Mouse (Mus musculus) heart, embryonic 13.5 days (tissue): ENCODE measurements around the gene Sertad2. TPM values are rescaled to one million over a fixed set of nuclear protein-coding genes. Genes with fewer than 3 reads are reported as not detected.

Source experiments
- ATAC-seq: fragments of 200-750 bp; cut with Nextera tagmentation; 2 replicates; pipeline ENCODE4 v1.8.0; 2017; ENCODE audit warnings: moderate TSS enrichment; ENCODE audit not compliant: insufficient number of reproducible peaks, low FRiP score, low TSS enrichment; ENCODE audit errors: extremely low read depth
- H3K27ac ChIP-seq: fragments of 300-500 bp; sonication (generic); replicated peaks from 2 replicates; pipeline ENCODE4 v1.5.1; 2015; ENCODE audit warnings: moderate library complexity, mild to moderate bottlenecking, inconsistent platforms
- H3K27me3 ChIP-seq: fragments of 300-500 bp; sonication (generic); replicated peaks from 2 replicates; pipeline ENCODE4 v1.6.1; 2015; ENCODE audit warnings: mild to moderate bottlenecking, inconsistent platforms
- H3K36me3 ChIP-seq: fragments of 300-500 bp; sonication (generic); 2 replicates; pipeline ENCODE4 v1.6.1; 2015; ENCODE audit warnings: mild to moderate bottlenecking, inconsistent platforms
- H3K4me1 ChIP-seq: fragments of 300-500 bp; sonication (generic); 2 replicates; pipeline ENCODE4 v1.6.1; 2015; ENCODE audit warnings: inconsistent platforms
- H3K4me2 ChIP-seq: fragments of 300-500 bp; sonication (generic); 2 replicates; pipeline ENCODE4 v1.6.1; 2015; ENCODE audit warnings: inconsistent platforms, mild to moderate bottlenecking, moderate library complexity
- H3K4me3 ChIP-seq: fragments of 300-500 bp; sonication (generic); 2 replicates; pipeline ENCODE4 v1.5.1; 2015; ENCODE audit warnings: moderate library complexity, mild to moderate bottlenecking, inconsistent platforms
- H3K9ac ChIP-seq: fragments of 300-500 bp; sonication (generic); 2 replicates; pipeline ENCODE4 v1.6.1; 2015; ENCODE audit warnings: inconsistent platforms, mild to moderate bottlenecking, moderate library complexity
- H3K9me3 ChIP-seq: fragments of 300-500 bp; sonication (generic); 2 replicates; pipeline ENCODE4 v1.6.1; 2016; ENCODE audit warnings: inconsistent platforms
- WGBS: fragments of 180-500 bp; shearing (Covaris S2); methylation state at CpG from one replicate; pipeline ENCODE4 v1.1.7; 2015; ENCODE audit warnings: mixed read lengths; 5-methylcytosine and 5-hydroxymethylcytosine counted together
- polyA plus RNA-seq: library from polyadenylated mRNA; unstranded; fragments of >200 nt; fragmentation: Nextera tagmentation; extraction: Ambion mirVana; gene quantifications from 2 replicates; pipeline ENCODE4 v1.2.1, GENCODE M21; 2015

The Sertad2 gene
- polyA plus RNA-seq, 1 experiment from 2014 or later, result 30.5 TPM

- 70% methylated on average over 7 of the region's 7 CpGs for WGBS
- Histone ChIP-seq H3K4me1 (peaks cover 12% of the 10 kb centered on the region), H3K27me3 (no peaks in the 10 kb centered on the region), H3K9me3 (no peaks in the 10 kb centered on the region), H3K9ac (no peak overlapping the region), H3K4me2 (no peak overlapping the region), H3K27ac (no peak overlapping the region), H3K36me3 (no peaks in the 10 kb centered on the region), H3K4me3 (no peak overlapping the region)
- no peak for ATAC-seq
Observed at GRCm38 (mm10) chr11:20662811-20663210, 119.8 kb downstream of the Sertad2 start.

GRCm38 (mm10) chr11:20663580-20664198 lies 120.6 kb downstream of the Sertad2 start:
- Histone ChIP-seq H3K9ac (no peak overlapping the region), H3K4me2 (no peak overlapping the region), H3K4me3 (no peak overlapping the region), H3K9me3 (no peaks in the 10 kb centered on the region), H3K36me3 (no peaks in the 10 kb centered on the region), H3K27me3 (no peaks in the 10 kb centered on the region), H3K27ac (no peak overlapping the region), H3K4me1 (peaks cover 12% of the 10 kb centered on the region)
- ATAC-seq, result no peak; the same call in 1 of the 2 replicates
- 72% methylated on average over 5 of the region's 5 CpGs for WGBS

- Histone ChIP-seq H3K4me2 (no peak overlapping the region), H3K9ac (no peak overlapping the region), H3K36me3 (no peaks in the 10 kb centered on the region), H3K27me3 (no peaks in the 10 kb centered on the region), H3K27ac (no peak overlapping the region), H3K9me3 (no peaks in the 10 kb centered on the region), H3K4me3 (no peak overlapping the region), H3K4me1 (peaks cover 12% of the 10 kb centered on the region)
- 69% methylated on average over 9 of the region's 9 CpGs for WGBS
- ATAC-seq, result no peak
Observed at GRCm38 (mm10) chr11:20664878-20665277, 121.8 kb downstream of the Sertad2 start.

- Histone ChIP-seq H3K4me1 (no peaks in the 10 kb centered on the region), H3K27me3 (no peaks in the 10 kb centered on the region), H3K27ac (no peak overlapping the region), H3K36me3 (no peaks in the 10 kb centered on the region), H3K4me3 (no peak overlapping the region), H3K9me3 (no peaks in the 10 kb centered on the region), H3K4me2 (no peak overlapping the region), H3K9ac (no peak overlapping the region)
- 51% methylated on average over 6 of the region's 6 CpGs for WGBS
- ATAC-seq, result no peak
Observed at GRCm38 (mm10) chr11:20671789-20672392, 128.8 kb downstream of the Sertad2 start.

- 70% methylated on average over 6 of the region's 6 CpGs for WGBS
- no peaks in the 10 kb centered on the region for H3K36me3 ChIP-seq
- no peaks in the 10 kb centered on the region for H3K9me3 ChIP-seq
- H3K9ac ChIP-seq, result no peak overlapping the region
- no peak for ATAC-seq
- H3K27me3 ChIP-seq, result no peaks in the 10 kb centered on the region
- no peak overlapping the region for H3K4me2 ChIP-seq
- no peak overlapping the region for H3K27ac ChIP-seq
- no peak overlapping the region for H3K4me3 ChIP-seq
- no peaks in the 10 kb centered on the region for H3K4me1 ChIP-seq
Observed at GRCm38 (mm10) chr11:20672513-20672912, 129.5 kb downstream of the Sertad2 start.

- no peak for ATAC-seq
- Histone ChIP-seq H3K36me3 (peaks cover 3% of the 10 kb centered on the region; the same call in 1 of the 2 replicates), H3K9me3 (no peaks in the 10 kb centered on the region), H3K4me1 (no peaks in the 10 kb centered on the region), H3K27ac (no peak overlapping the region), H3K4me3 (no peak overlapping the region), H3K9ac (no peak overlapping the region), H3K4me2 (no peak overlapping the region), H3K27me3 (no peaks in the 10 kb centered on the region)
- WGBS, result 66% methylated on average over 2 of the region's 2 CpGs
Observed at GRCm38 (mm10) chr11:20679396-20679795, 136.3 kb downstream of the Sertad2 start.

- H3K4me2 ChIP-seq, result no peak overlapping the region
- no peak overlapping the region for H3K27ac ChIP-seq
- H3K27me3 ChIP-seq, result no peaks in the 10 kb centered on the region
- 78% methylated on average over 5 of the region's 5 CpGs for whole genome bisulfite sequencing
- H3K9me3 ChIP-seq, result no peaks in the 10 kb centered on the region
- no peak overlapping the region for H3K4me3 ChIP-seq
- no peak for ATAC-seq
- H3K36me3 ChIP-seq, result peaks cover 11% of the 10 kb centered on the region
- H3K9ac ChIP-seq, result no peak overlapping the region
- no peaks in the 10 kb centered on the region for H3K4me1 ChIP-seq
Observed at GRCm38 (mm10) chr11:20680781-20681180, 137.7 kb downstream of the Sertad2 start.

GRCm38 (mm10) chr11:20681679-20682078 lies 138.6 kb downstream of the Sertad2 start:
- ATAC-seq, result no peak

GRCm38 (mm10) chr11:20691000-20691399 lies 147.9 kb downstream of the Sertad2 start:
- WGBS, result 5% methylated on average over 4 of the region's 4 CpGs
- no peak for ATAC-seq
- H3K4me2 ChIP-seq, result no peak overlapping the region
- H3K27me3 ChIP-seq, result no peaks in the 10 kb centered on the region
- no peaks in the 10 kb centered on the region for H3K4me1 ChIP-seq
- no peaks in the 10 kb centered on the region for H3K9me3 ChIP-seq
- H3K9ac ChIP-seq, result no peak overlapping the region
- H3K4me3 ChIP-seq, result no peak overlapping the region
- H3K36me3 ChIP-seq, result peaks cover 27% of the 10 kb centered on the region
- H3K27ac ChIP-seq, result no peak overlapping the region

More at GRCm38 (mm10) chr11:20681679-20682078, 138.6 kb downstream of the Sertad2 start:
- WGBS, result 77% methylated on average over 5 of the region's 5 CpGs
- Histone ChIP-seq H3K4me3 (no peak overlapping the region), H3K9me3 (no peaks in the 10 kb centered on the region), H3K4me2 (no peak overlapping the region), H3K36me3 (peaks cover 17% of the 10 kb centered on the region), H3K27ac (no peak overlapping the region), H3K27me3 (no peaks in the 10 kb centered on the region), H3K4me1 (no peaks in the 10 kb centered on the region), H3K9ac (no peak overlapping the region)

Other genes starting within 250 kb of the Sertad2 start
- gene Slc1a4, start 210.5 kb upstream of the Sertad2 start, polyA plus RNA-seq, result 7.8 and 8.1 TPM in 2 replicates
- gene Aftph, start 198.3 kb downstream of the Sertad2 start, polyA plus RNA-seq, result 9.5 TPM in 2 replicates